Comparison of ENCODE assay signal across 1 mouse cellular context in the genomic region with DNA sequence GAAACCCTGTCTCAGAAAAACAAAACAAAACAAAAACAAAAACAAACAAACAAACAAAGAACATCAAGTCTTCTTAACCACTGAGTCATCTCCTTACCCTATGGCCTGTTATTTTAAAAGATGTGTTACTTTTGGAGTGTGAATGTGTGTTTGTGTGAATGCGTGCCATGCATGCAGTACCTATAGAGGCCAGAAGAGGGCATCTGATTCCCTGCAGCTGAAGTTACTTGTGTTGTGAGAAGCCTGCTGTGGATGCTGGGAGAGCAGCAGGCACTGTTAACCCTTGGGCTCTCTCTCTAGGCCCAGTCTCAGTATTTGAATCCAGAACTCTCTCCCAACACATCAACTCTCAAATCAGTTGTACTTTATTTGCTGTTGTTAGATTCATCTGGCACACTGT.
A peak's percentile ranks its signal among the peaks of the same experiment; 100 is the strongest.
TF ChIP-seq lines count a peak whose summit lies in the region.

No protein-coding gene starts in this region.

TF ChIP-seq in MEL, 35 proteins besides CTCF, POLR2A, EP300 and RAD21:
- no peak for TF ChIP-seq GATA1 (IDR thresholded peaks at IDR 0.05; ENCODE audit: low read depth, low read length)
- TF ChIP-seq ZNF384 (IDR thresholded peaks at IDR 0.05; ENCODE audit: low read depth, low read length) = no peak
- no peak for TF ChIP-seq TBP (IDR thresholded peaks at IDR 0.05; ENCODE audit: low read depth, low read length)
- TF ChIP-seq SMC3 (IDR thresholded peaks at IDR 0.05; ENCODE audit: low read depth, low read length) = peak; percentile 20; the same call in 1 of the 2 replicates
